Mouse (Mus musculus) kidney, postnatal 0 days (tissue): ENCODE measurements around the gene Ccdc97. TPM values are rescaled to one million over a fixed set of nuclear protein-coding genes. Genes with fewer than 3 reads are reported as not detected.

Experiments used
- ATAC-seq: fragments of 200-750 bp; cut with Nextera tagmentation; replicated peaks from 2 replicates; pipeline ENCODE4 v1.8.0; 2017; ENCODE audit warnings: low read depth, moderate number of reproducible peaks, moderate TSS enrichment, moderate library complexity; ENCODE audit not compliant: low FRiP score
- DNase-seq: peaks from one replicate; pipeline ENCODE4 v3.0.0-alpha.2; 2016; ENCODE audit warnings: low spot score
- H3K27ac ChIP-seq: fragments of 300-500 bp; sonication (generic); 2 replicates; pipeline ENCODE4 v1.5.1; 2014; ENCODE audit warnings: mild to moderate bottlenecking
- H3K27me3 ChIP-seq: fragments of 300-500 bp; sonication (generic); 2 replicates; pipeline ENCODE4 v1.6.1; 2014; ENCODE audit warnings: low read length, mixed read lengths; ENCODE audit not compliant: insufficient read depth
- H3K36me3 ChIP-seq: fragments of 300-500 bp; sonication (generic); 2 replicates; pipeline ENCODE4 v1.6.1; 2014; ENCODE audit warnings: low read length, mixed read lengths; ENCODE audit not compliant: insufficient read depth
- H3K4me1 ChIP-seq: fragments of 300-500 bp; sonication (generic); replicated peaks from 2 replicates; pipeline ENCODE4 v1.6.1; 2014; ENCODE audit warnings: antibody characterized with exemption, low read length, mixed read lengths; ENCODE audit not compliant: insufficient read depth
- H3K4me2 ChIP-seq: fragments of 300-500 bp; sonication (generic); 2 replicates; pipeline ENCODE4 v1.6.1; 2014; ENCODE audit warnings: mild to moderate bottlenecking, low read length, moderate library complexity, mixed read lengths
- H3K4me3 ChIP-seq: fragments of 300-500 bp; sonication (generic); replicated peaks from 2 replicates; pipeline ENCODE4 v1.5.1; 2014; ENCODE audit warnings: low read depth, low read length
- H3K9ac ChIP-seq: fragments of 300-500 bp; sonication (generic); 2 replicates; pipeline ENCODE4 v1.6.1; 2014; ENCODE audit warnings: low read depth, low read length
- H3K9me3 ChIP-seq: fragments of 300-500 bp; sonication (generic); replicated peaks from 2 replicates; pipeline ENCODE4 v1.6.1; 2016; ENCODE audit warnings: low read length, inconsistent platforms, mixed read lengths
- CTCF ChIP-seq: IDR thresholded peaks from 2 replicates; pipeline ENCODE4 v1.5.1; 2016; ENCODE audit warnings: antibody characterized with exemption, low read depth, mild to moderate bottlenecking, moderate library complexity
- WGBS: fragments of 180-500 bp; shearing (Covaris S2); extraction: QIAGEN DNeasy Blood & Tissue Kit; methylation state at CpG from one replicate; pipeline ENCODE4 v1.1.7; 2014; 5-methylcytosine and 5-hydroxymethylcytosine counted together
- polyA plus RNA-seq: library from polyadenylated mRNA; unstranded; fragments of >200 nt; fragmentation: Nextera tagmentation; extraction: Ambion mirVana; gene quantifications from 2 replicates; pipeline ENCODE4 v1.2.1, GENCODE M21; 2015

Gene Ccdc97
- polyA plus RNA-seq, 1 experiment from 2014 or later, result 19.4 TPM

DNA sequence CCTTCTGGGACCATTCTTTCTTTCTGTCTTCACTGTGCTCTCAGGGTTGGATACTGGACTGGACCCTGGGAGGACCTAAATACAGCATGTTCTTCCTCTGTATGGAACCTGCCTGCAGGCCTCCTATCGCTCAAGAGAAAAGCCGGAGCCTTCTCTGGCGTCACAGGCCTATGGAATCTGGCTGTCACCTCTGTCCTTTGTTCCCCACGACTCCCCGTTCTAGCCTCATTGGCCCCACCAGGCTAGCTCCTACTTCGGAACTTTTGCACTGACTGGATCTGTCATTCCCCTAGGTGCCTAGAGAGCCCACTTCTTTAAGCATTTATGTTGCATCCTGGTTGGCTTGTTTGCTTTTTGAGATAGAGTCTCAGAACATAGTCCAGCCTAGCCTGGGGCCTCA is 34.2 kb downstream of the Ccdc97 start:
- TF ChIP-seq CTCF, result no peak
- 86% methylated on average over 6 of the region's 6 CpGs for WGBS
- H3K4me3 ChIP-seq, result no peak overlapping the region

DNA sequence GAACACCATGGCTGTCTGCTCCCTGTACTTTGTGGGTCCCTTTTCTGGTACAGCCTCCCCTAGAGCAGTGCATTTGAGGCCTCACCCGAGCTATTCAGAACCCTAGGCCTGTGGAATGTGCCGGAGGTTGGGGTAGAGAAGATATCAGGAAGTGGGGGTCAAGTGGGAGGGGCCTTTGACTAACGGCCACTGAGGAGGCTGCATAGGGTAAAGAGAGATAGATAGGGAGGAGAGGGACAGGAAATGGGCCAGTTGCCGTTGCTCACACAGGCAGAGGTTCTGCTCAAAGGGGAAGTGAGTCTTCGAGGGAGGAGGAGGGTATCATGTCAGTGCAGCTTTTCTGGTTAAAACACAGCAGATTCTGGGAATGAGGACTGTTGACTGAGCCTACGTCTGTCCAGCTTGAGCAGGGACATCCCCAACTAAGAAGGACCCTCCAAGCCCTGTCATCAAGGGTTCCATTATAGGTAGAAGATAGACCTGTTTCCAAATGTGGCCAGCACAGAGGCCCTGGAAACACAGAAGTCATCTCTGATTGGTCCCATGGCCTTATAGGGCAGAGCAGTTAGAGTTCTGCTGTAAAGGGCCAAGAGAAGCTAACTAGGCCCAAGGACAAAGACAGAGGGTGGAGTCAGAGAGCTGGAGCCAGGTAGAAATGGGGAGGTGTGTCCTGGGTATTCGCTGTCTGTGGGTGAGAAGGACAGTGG is 35.3 kb downstream of the Ccdc97 start:
- H3K4me1 ChIP-seq, result peaks cover 22% of the 10 kb centered on the region; the same call in 1 of the 2 replicates
- peak overlapping the region; percentile 28; the same call in 1 of the 2 replicates for H3K27ac ChIP-seq
- H3K9me3 ChIP-seq, result no peaks in the 10 kb centered on the region
- DNase-seq (peak; percentile 52), ATAC-seq (no peak)
- H3K4me3 ChIP-seq, result no peak overlapping the region
- no peaks in the 10 kb centered on the region for H3K27me3 ChIP-seq
- H3K9ac ChIP-seq, result no peak overlapping the region
- no peak overlapping the region for H3K4me2 ChIP-seq
- TF ChIP-seq CTCF, result no peak
- H3K36me3 ChIP-seq, result no peaks in the 10 kb centered on the region
- WGBS, result 54% methylated on average over 7 of the region's 7 CpGs

More for the DNA sequence above, 34.2 kb downstream of the Ccdc97 start:
- Histone ChIP-seq H3K4me2 (no peak overlapping the region), H3K4me1 (peaks cover 28% of the 10 kb centered on the region; the same call in 1 of the 2 replicates), H3K9ac (no peak overlapping the region), H3K27ac (no peak overlapping the region), H3K27me3 (no peaks in the 10 kb centered on the region), H3K9me3 (no peaks in the 10 kb centered on the region), H3K36me3 (no peaks in the 10 kb centered on the region)
- ATAC-seq (no peak), DNase-seq (no peak)

DNA sequence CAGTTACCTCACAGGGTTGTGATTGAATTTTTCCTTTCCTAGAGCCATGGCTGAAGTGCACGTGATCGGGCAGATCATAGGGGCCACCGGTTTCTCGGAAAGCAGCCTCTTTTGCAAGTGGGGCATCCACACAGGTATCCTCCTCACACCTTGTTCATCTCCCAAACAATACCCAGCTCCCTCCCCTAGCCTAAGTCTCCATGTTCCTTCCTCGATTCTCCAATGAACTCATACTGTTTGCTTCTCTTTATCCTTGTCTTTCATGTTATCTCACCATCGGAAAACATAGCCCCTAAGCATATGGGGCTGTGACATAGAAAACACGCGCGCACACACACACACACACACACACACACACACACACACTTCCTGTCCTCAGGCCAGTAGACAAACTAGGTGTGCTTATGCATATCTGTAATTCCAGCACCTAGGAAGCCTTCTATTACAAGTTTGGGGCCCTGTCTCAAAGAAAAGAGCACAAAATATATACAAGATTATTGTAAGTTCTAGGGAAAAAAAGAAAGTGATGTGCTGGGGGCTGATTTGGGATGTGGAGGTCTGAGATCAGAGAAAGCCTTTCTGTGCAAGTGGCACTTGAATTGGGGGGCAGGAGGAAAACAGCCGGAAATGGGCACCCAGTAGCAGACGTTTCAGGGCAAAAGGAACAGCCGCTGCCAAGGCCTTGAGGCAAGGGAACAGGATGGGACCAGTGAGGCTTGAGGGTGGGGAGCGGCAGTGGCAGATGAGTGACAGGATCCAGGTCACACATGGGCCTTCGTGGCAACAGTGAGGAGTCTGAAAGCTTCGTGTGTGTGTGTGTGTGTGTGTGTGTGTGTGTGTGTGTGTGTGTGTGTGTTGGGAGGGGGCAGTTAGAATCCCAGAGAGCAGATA is 37.3 kb downstream of the Ccdc97 start:
- Histone ChIP-seq H3K36me3 (no peaks in the 10 kb centered on the region), H3K27me3 (no peaks in the 10 kb centered on the region), H3K4me2 (peak overlapping the region; percentile 50), H3K9me3 (no peaks in the 10 kb centered on the region), H3K9ac (no peak overlapping the region), H3K4me3 (peak overlapping the region; percentile 61; the same call in 1 of the 2 replicates), H3K4me1 (0 out of 2 replicates have a peak, but pooled peaks cover 10% of the 10 kb centered on the region), H3K27ac (no peak overlapping the region)
- 58% methylated on average over 15 of the region's 15 CpGs for WGBS
- ATAC-seq (no peak), DNase-seq (no peak)
- no peak for TF ChIP-seq CTCF

DNA sequence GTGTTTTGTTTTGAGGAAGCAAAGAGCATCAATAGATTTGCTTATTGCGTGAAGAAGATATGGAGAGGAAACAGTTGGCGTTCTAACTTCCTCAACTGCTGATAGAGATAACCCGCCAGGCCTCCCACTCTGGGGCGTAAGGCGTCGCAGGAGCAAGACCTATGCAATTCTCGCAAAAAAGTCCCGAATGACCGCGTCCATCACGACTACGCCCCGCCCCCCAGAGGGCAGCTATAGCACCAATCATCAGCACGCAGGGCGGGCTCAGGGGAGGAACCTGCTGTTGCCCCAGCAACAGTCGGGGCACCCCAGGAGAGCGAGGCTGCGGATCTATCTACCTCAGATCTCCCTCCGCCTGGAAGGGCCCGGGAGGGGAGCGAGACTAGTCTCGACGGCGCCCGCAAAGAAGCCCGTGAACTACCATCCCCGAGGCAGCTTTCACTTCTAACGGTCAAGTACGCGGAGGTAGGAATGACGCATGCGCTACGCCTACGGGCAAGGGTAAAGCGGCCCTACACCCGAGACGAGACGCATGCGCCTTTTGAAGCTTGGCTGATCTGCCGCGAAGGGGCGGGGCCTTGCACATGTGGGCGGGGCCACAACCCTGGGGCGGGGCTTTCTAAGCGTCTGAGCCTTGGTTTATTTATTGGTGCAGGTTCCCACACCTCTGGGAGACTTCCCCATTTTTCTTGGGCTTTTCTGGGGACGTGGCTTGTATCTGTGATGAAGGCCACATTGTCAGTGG is 38.2 kb downstream of the Ccdc97 start, which contains the start of gene B9d2:
Gene B9d2, plus strand, starts transcription at position 267 of the 745 bp plus-strand sequence.
- H3K36me3 ChIP-seq, result no peaks in the 10 kb centered on the region
- WGBS, result under 1% methylated on average over 46 of the region's 46 CpGs
- peak; percentile 17; the same call in 1 of the 2 replicates for TF ChIP-seq CTCF
- H3K27ac ChIP-seq, result peak within 1 kb of the TSS; percentile 88
- H3K9me3 ChIP-seq, result no peaks in the 10 kb centered on the region
- peak within 1 kb of the TSS; percentile 61 for H3K4me3 ChIP-seq
- ATAC-seq (peak; percentile 97), DNase-seq (peak; percentile 98)
- peak within 1 kb of the TSS; percentile 57 for H3K9ac ChIP-seq
- H3K4me2 ChIP-seq, result peak within 1 kb of the TSS; percentile 50
- H3K4me1 ChIP-seq, result 0 out of 2 replicates have a peak, but pooled peaks cover 4% of the 10 kb centered on the region
- H3K27me3 ChIP-seq, result no peaks in the 10 kb centered on the region

DNA sequence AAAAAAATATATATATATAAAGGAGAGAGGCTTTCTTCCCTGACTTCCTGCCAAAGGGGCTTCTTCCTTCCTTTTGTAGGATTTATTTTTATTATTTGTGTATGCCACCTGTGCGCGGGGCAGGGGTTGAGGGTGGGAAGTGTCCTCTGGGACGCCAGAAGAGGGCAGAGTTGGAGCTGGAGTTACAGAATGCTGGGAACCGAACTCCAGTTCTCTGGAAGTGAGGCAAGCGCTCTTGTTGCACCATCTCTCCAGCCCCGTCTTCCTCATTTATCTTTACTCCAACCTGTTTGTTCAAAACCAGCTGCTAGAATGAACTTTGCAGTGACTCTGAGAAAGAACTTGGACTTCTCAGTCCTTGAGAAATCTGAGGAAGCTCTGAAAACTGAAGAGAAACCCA is 38.9 kb downstream of the Ccdc97 start:
- peak overlapping the region; percentile 50 for H3K4me2 ChIP-seq
- H3K4me3 ChIP-seq, result peak overlapping the region; percentile 61
- no peaks in the 10 kb centered on the region for H3K9me3 ChIP-seq
- 0 out of 2 replicates have a peak overlapping the region, but pooled peaks have one; percentile 57 for H3K9ac ChIP-seq
- TF ChIP-seq CTCF, result no peak; the same call in 1 of the 2 replicates
- ATAC-seq, result no peak
- H3K27ac ChIP-seq, result 0 out of 2 replicates have a peak overlapping the region, but pooled peaks have one; percentile 88
- DNase-seq, result peak; percentile 18
- 0 out of 2 replicates have a peak, but pooled peaks cover 4% of the 10 kb centered on the region for H3K4me1 ChIP-seq
- 8% methylated on average over 6 of the region's 6 CpGs for WGBS
- H3K36me3 ChIP-seq, result no peaks in the 10 kb centered on the region
- no peaks in the 10 kb centered on the region for H3K27me3 ChIP-seq
